Mouse (Mus musculus): ENCODE results near the gene Anxa9.

- TF ChIP-seq CTCF (IDR thresholded peaks at IDR 0.05; ENCODE audit: extremely low read depth, insufficient read depth, low read length) (no peak), POLR2A (IDR thresholded peaks at IDR 0.05; ENCODE audit: extremely low read depth, insufficient read depth, low read length) (no peak)
These were observed 32.5 kb downstream of the Anxa9 start for GRCm38 (mm10) chr3:95274453-95274852.

Data from cortical plate, adult 2 months (tissue).